Mouse (Mus musculus) R1 (cell line): ENCODE data around the gene Asgr2.
"Not testable (repeated sequence)": the region's sequence is repeated elsewhere in the genome, so short reads cannot be mapped to it uniquely, and the experiment has no call there.

Experiments used
- DNase-seq: peaks from one replicate; pipeline ENCODE4 v3.0.0-alpha.2; 2018; ENCODE audit warnings: low read depth, low spot score

The Asgr2 gene

DNA sequence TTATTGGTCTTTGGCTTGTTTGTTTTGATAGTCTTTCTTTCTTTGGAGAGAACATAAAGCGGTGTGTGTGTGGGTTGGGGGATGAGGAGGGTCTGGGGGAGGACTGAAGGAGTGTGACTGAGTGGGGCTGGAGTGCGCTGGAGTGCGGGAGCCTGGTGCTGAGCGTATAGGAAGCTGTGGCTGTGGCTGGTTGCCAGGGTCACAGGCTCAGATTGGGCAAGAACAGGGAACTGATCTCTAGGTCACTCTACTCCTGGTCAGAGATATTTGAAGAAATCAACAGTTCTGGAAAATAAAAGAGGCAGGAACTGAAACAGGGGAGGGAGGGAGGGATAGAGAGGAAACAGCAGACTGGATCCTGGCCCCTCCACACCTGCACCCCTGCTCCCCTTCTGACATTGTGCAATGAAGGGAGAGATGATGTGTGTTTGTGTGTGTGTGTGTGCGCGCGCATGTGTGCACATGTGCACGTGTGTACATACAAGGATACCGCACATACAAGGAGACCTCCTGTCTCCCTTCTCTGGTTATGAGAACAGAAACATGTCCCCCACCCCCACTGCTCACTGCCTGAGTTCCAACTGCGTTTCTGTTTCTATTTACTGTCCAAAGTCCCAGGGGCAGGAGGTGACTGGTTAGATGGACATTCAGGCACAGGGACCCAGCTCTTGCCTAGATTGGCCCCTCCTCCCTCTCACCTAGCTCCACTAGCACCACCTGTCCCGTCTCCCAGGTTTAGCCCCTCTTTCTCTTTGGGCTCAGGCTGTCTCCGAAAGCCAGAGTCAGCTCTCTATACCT is at the start of gene Asgr2:
TSS of gene Asgr2 (plus strand) at position 659 of the 798 bp plus-strand sequence.
- DNase-seq = no peak

DNA sequence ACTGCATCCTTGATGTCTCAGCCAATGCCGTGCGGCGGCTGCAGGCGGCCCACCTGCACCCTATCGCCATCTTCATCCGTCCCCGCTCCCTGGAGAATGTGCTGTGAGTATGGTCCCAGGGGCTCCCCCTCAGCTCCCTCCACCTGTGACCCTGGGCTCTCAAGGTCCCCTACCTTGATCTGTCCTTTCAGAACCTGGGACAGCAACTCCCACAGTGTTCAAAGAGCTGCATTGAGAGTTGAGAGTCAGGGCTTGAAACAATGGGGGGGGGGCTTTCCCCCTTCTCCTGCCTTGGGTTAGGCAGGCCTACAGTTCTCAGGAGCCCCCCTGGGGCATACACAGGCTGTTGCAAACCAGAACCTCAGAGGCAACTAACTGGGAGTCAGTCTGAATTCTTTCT is 48.8 kb upstream of the Asgr2 start:
- peak; percentile 60 for DNase-seq

DNA sequence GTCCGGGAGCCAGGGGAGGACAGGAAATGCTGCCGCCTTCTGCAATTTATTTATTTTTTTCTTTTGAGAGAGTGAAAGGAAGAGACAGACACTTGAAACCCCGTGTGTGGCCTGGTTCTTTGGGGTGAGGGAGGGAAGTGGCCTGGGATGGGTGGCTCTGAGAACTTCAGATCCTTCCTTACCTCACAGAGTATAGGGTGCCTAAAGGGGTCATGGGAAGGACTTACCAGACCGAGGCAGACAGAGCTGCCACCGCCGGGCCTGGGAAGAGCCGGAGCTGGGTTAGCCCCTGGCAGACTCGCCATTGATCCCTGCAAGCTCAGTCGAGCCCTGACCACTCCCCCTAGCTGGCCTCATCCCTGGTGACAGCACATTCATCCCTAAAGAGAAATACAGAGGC is 47.0 kb upstream of the Asgr2 start:
- no peak for DNase-seq

DNA sequence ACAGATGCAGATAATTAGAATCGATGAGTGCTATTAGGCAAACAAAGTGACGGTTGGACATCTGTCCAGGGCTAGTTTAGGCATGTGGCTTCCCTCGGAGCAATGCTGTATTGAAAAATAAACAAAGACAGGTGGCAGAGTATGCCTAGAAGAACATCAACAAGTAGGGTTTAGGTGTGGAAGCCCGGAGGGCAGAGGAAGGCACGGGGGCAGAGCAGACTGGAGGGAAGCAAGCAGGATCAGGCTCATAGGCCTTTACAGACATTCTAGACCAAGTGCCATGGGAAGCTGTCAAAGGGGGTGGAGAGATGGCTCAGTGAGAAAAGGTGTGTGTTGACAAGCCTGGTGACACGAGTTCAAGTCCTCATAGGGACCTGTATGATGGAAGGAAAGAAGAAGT is 43.1 kb upstream of the Asgr2 start:
- no peak for DNase-seq

DNA sequence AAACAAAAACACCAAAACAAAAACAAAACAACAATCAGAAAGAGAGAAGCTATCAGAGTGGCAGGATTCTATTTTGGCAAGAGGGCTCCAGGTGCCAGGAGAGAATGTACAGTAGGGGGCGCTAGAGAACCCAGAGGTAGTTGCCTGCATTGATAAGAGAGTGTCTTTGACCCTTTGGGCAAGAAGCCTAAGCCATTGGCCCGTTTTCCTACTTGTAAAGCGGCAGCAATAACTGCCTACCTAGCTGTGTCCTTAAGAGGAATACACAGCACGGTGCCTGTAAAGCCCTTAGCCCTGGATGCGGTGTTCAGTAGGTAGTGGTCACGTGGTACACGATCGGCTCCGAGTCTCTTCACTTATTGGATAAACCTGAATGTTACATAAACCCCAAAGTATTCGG is 42.6 kb upstream of the Asgr2 start:
- DNase-seq = peak; percentile 38

DNA sequence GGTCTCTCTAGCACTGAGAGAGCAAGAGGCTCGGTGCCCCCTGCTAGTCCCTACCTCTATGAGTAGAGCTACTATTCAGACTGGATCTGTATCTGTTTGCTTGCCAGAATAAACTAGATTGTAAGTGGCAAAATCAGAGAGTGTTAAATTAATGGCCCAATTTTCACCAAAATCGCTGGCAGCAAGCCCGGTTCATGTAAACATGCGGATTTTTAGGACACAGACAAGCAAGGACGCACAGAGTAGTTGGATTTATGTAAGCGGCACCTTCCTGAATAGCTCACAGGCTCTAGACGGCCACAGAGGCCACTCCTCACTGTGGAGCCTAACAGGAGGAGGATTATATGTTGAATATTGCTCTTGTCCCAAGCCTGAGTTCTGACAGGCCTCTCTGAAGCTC is 39.3 kb upstream of the Asgr2 start:
- DNase-seq = no peak

DNA sequence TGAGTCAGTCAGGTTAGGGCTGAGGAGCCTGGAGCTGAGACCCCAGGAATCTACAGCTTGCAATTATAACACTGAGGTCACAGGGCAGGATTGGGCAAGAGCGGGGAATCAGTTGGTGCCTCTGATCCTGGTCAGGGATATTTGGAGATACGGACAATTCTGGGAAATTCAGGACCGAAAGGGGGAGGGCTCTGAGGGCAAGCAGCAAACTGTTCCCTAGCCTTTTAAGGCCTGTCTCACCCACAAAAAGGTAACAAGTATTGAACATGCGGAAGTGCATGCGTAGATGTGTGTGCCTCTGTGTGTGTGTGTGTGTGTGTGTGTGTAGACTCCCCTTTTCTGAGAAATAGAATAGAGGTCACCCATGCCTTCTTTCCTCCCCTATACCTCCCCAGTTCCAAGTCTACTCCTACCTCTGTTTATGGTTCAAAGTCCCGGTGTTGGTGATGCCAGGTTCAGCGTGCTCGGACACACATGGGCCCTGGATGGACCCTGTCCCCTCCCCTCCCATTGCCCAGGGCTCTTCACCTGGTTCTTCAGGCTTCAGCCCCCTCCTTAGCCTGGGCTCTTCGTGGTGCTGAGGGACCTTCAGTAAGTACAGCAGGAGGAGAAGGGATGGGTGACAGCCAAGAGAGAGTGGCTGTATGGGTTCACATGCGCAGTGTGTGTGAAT is 38.4 kb upstream of the Asgr2 start, which contains the start of gene Asgr1:
TSS of gene Asgr1 (plus strand) at position 188 of the 673 bp plus-strand sequence.
- no peak for DNase-seq

DNA sequence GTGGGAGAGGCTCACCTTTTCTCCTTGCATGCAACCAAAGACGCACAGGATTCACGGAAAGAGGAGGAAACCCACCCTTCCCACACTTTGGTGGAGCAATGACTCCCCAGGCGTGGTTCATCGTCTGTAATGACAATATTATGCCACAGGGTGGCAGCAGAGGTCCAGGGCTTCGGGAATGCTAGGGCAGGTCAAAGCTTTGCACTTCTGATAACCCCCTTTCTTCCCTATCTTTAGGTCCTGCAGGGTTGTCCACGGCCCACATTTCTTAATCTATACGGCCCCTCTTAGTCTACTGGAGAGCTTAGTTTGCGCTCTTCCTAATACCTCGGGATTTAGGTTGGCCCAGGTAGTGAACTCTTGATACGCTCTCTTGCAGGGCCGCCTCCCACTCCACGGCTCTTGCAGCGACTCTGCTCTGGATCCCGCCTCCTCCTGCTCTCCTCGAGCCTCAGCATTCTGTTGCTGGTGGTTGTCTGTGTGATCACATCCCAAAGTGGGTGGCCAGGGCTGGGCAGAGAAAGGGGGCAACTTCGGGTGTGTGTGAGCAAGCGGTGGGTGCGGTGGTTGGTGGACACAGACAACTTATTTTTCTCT is 36.7 kb upstream of the Asgr2 start:
- DNase-seq = peak; percentile 71

DNA sequence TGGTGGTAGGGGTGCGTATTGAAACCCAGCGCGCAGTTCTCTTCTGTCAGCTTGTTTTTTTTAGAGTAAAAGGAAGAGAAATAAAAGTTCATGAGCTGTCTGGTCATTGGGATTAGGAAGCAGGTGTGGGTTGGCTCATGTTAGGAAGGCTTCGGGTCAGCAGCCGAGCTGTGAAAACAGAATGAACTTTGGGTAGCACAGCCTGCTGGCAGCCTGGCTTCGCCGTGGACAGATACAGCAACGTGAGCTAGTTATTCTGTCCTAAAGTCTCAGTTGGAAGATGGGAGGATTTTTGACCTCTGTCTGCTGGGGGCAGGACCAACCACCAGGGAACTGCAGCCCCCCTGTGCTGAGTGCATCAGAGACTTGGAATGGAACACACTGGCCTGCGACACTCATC is 34.6 kb upstream of the Asgr2 start:
- no peak for DNase-seq

DNA sequence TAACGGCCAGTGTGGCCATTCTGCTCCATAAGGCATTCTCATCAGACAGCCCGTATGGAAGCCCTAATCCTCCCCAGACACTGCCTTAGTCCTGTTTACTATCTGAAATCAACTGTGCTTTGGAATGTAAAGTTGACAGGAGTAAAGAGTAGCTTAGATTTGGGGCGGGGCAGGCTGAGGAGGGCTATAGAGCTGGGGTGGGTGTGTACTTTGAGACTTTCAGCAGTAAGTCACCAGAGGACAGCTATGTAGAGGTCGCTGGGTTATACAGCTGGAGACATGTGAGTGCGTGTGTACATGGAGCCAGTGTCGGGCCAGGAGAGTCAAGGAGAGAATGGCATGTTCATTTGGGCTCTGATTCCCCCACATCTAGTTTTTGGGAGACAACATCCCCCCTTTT is 32.5 kb upstream of the Asgr2 start:
- DNase-seq = no peak

DNA sequence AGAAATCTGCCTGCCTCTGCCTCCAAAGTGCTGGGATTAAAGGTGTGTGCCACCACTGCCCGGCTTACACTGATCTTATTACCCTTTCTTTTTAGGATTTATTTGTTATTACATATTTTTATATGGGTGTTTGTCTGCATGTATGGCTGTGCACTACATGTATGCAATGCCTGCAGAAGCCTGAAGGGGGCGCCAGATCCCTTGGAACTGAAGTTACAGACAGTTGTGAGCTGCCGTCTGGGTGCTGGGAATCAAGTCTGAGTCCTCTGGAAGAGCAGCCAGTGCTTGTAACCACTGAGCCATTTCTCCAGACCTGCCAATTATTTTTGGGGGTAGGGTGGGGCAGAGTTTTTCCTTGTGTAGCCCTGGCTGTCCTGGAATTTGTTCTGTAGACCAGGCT is 29.4 kb upstream of the Asgr2 start:
- DNase-seq = peak; percentile 37

DNA sequence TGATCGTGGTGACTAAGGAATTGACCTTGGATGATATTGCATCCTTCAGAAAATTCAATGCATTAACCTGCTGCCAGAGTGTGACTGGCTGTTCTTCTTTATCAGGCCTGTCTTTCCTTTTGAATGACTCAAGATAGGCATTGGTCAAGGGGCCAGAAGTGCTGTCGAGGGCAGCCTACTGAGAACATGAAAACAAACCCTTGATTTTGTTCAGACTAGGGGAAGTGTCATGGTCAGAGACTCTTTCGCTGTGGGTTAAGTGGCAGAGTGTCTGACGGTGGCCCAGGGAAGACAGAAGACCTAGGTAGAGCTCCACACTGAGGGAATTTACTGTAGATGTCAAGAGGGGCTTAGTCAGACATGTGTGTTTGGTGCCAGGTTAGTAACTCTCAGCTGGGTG is 25.7 kb upstream of the Asgr2 start:
- no peak for DNase-seq

DNA sequence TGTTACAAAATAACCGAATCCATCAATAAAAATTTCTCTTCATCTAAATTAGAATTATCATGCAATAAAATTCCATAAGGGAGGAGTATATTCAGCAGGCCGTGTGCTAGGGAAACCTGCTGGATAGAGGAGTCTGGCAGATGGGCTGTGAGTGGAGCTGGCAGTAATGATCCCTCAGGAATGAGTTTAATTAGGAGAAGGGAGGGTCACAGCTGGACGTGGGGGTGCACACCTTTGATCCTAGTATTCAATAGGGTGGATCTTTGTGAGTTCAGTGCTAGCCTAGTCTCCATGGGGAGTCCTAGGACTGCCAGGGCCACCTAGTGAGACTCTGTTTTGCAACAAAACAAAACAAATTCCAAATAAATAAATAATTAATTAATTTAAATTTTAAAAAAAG is 24.2 kb upstream of the Asgr2 start:
- DNase-seq = no peak

DNA sequence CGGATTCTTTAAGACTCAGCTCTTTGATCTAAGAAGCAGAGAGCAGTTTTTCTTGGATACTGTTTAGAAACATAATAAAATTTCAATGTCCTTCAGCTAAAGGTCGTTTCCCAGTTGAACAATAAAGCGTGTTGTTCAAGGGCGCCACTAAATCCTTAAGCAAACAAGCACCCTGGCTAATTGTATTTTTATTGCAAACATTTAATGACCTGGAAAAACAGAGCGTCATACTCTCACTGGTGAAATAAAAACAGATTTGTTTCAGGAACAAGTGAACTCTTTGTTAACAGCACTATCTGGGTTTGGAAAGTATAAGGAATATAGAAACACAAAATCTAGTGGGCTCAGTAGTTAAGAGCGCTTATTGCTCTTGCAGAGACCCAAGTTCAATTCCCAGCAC is 22.4 kb upstream of the Asgr2 start:
- DNase-seq = no peak

DNA sequence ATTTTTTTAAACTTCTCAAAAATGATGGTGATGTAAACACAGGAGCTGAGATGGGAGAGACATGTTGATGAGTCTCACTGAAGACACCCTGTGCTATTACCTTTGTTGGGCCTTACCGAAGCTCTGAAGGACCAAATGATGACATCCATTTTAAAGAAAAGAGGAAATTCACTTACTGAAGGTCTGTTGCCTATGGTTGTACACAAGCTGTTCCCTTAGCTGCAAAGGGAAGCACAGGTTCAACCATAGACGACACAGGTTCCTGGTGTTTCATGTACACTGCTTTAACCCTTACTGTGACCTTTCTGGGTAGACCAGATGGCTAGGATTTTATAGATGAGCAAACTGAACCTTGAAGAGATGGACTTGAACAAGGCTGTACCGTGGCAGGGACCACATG is 21.8 kb upstream of the Asgr2 start:
- not testable (repeated sequence) for DNase-seq

DNA sequence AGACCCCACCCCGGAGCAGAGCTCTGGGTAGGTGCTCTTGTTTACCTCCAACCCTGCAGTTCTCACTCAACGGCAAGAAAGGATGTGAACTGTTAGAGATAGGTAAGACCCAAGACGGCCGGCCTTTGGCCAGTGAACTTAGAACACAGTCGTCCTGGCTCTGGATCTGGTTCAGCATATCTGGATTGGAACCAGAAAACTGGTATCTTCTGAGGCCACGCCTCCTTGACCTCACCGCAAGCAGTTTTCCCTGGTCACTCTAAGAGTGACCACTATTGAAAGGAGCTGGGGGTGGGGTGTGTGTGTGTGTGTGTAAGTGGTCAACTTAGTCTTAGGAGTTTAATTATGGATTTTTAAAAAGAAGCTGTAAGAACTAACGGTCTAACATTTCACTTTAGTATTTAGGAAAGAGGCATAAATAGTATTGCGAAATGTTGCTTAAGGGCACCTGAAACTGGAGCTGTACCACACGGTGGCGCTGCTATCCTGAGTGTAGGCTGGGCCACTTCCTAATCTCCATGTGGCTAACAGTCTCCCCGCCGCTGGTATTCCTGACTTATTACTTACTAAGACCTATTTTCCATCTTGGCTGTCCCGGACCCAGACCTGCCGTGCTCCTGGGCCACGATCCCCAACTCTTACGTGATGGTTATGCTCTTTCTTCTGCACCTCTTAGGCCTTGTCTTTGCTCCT is 17.9 kb upstream of the Asgr2 start:
- DNase-seq = peak; percentile 74

DNA sequence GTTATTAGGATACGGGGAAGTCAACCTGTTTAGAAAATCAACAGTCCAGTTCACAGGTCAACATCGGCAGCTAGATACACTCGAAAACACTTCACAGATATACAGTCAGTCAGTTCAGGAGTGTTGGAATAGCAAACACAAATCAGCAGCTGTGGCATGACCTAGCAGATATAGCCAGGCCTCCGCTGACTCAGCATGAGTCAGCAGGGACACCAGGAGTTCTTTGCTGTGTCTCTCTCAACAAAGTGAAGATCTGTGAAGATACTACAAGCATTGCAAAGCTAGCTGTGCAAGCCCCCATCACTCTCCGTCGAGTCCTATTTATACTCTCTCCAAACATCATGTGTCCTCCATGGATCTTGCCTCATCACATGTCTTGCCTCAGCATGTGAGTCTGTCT is 16.9 kb upstream of the Asgr2 start:
- no peak for DNase-seq

DNA sequence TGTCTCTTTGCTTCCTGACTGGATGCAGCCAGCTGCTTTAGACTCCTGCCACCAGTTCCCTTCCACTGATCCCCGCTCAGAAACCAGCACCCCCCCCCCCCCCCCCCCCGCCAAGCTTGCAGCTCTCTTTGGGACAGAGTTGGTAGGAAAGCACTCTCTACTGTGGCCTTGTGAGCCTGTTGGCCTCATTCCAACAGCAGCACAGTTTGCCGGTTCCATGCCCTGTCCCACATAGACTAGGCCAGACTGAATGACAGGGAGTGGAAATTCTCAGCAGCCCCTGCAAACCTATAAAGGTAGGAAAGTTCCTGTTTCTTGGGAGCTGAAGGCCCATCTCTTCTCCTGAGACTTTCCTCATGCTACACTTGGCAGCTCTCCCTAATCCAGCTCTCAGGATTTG is 15.0 kb upstream of the Asgr2 start:
- DNase-seq = no peak

DNA sequence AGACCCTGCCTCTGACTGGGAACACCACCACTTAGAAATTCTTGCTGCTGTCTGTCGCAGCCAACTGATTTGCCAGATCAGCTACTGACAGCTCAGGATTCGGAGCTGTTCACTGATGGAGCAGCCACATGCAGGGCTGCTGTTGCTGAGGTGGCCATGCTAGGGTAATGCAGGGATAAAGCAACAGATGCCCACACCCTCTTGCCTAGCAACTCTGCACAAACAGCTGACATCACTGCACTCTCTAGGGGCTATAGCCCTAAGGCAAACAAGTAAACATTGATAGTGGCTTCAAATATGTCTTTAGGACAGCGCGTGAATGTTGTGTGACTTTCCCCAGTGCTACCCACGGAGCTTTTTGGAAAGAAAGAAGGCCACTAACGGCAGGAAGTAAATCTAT is 13.3 kb upstream of the Asgr2 start:
- no peak for DNase-seq

DNA sequence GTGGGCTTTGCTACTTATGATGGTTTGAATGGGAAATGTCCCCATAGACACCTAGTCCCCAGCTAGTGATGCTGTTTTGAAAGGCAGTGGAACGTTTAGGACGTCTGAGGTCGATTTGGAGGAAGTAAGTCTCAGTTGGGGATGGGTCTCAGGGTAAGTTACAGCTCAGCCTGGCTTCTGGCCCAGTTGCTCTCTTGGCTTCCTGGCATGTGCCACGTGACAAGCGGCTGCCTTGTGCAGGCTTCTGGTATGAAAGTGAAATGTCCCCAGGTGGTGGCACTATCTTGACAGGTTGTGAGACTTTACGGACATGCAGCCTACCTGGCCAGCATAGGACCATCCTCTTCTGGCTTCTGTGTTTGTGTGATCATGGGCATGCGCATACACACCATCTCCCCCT is 12.5 kb upstream of the Asgr2 start:
- DNase-seq = no peak

DNA sequence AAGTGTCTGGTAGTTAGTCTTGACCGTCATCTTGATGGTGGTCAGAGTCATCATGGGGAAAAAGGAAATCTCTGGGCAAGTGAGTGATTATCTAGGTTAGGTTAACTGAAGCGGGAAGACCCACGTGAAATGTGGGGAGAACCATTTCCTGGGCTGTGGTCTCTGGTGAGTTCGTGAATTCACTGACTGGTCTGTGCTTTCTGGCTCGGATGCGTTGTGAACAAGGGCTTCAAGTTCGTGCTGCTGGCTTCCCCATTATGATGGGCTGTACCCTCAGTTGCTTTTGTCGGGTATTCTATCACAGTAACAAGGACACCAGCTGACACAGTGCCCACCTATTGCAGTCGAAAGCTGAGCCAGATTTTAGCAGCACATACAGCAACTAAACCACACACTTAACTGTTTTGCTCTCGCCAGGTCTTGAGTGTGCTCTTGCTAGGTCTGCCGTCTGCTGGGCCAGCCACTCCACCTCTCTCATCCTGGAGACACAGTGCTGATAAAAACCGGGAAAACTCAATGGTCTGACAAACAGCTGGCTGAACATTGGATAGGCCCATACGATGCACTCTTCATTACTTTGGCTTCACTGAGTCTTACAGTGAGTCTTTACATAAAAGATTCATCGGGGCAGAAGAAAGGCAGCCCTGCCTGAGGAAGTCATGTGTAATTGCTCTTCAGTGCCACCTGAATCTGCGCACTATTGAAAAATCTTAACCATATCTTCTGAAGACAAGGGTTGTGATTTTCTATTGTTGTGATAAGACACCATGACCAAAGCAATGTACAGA is 11.4 kb upstream of the Asgr2 start:
- no peak for DNase-seq

DNA sequence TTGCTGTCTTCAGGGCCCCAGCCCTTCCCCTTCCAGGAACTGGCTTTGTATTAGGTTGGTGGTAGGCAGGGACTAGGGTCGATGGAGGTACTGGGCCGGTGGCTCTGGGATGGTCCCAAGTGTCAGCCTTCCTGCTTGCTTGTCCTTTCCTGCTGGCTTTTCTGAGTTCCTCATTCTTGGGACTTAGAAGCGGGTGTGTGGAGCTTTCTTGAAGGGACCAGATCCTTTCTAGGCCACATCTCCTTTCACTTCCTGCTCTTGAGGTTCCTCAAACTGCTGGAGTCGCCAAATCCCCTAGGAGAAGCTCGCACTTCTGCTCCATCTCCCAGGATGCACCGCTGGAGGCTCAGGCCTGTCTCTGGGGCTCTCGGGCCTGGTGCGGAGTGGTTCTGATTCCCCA is 7.9 kb upstream of the Asgr2 start:
- no peak for DNase-seq
